Mouse (Mus musculus) cerebellum, adult 2 months (tissue): ENCODE measurements at regions not wholly inside any gene's neighbourhood (a gene's known extent, or its start where the extent isn't known, plus 50 kb on each side); places are given as distances from the start of the nearest gene placed in this dataset.
"Not testable (repeated sequence)": the region's sequence is repeated elsewhere in the genome, so short reads cannot be mapped to it uniquely, and the experiment has no call there.

Experiments
- DNase-seq, 2 experiments: peaks; one replicate each; pipeline ENCODE4 v3.0.0; 2021
- H3K27ac ChIP-seq: fragments of 200-500 bp; 2 replicates; pipeline ENCODE4 v1.5.1; 2012; ENCODE audit warnings: low read length, control low read depth, inconsistent platforms; ENCODE audit not compliant: insufficient read depth
- H3K27me3 ChIP-seq: fragments of 200-500 bp; 2 replicates; pipeline ENCODE4 v1.6.1; 2012; ENCODE audit warnings: inconsistent platforms, mild to moderate bottlenecking, low read length, moderate library complexity; ENCODE audit not compliant: control insufficient read depth, insufficient read depth
- H3K4me1 ChIP-seq: fragments of 200-500 bp; 2 replicates; pipeline ENCODE4 v1.6.1; 2011; ENCODE audit warnings: low read length; ENCODE audit not compliant: control insufficient read depth, insufficient read depth
- H3K4me3 ChIP-seq: fragments of 200-500 bp; replicated peaks from 2 replicates; pipeline ENCODE3; 2011; ENCODE audit warnings: mild to moderate bottlenecking, low read depth, low read length, control low read depth; ENCODE audit not compliant: insufficient read depth
- CTCF ChIP-seq: fragments of 200-500 bp; IDR thresholded peaks from 2 replicates; pipeline ENCODE4 v1.5.1; 2011; ENCODE audit warnings: low read depth, mild to moderate bottlenecking, control low read depth, low read length, moderate library complexity, borderline replicate concordance; ENCODE audit not compliant: insufficient read depth
- POLR2A ChIP-seq: fragments of 200-500 bp; IDR thresholded peaks from 2 replicates; pipeline ENCODE4 v1.6.1; 2011; ENCODE audit warnings: low read length, control low read depth, borderline replicate concordance; ENCODE audit not compliant: insufficient read depth
- WGBS: fragments of 180-500 bp; shearing (Covaris S2); methylation state at CpG from one replicate; pipeline ENCODE4 v1.1.7; 2018; 5-methylcytosine and 5-hydroxymethylcytosine counted together

- DNase-seq: no peak
- 79% methylated on average over 3 of the region's 3 CpGs for WGBS
- no peak overlapping the region for H3K27ac ChIP-seq
- H3K4me1 ChIP-seq: no peaks in the 10 kb centered on the region
- H3K4me3 ChIP-seq: no peak overlapping the region
- no peak for TF ChIP-seq CTCF
- no peak for TF ChIP-seq POLR2A
- H3K27me3 ChIP-seq: no peaks in the 10 kb centered on the region
These were observed 180.5 kb downstream of the Ppp1r3a start for GRCm38 (mm10) chr6:14574607-14575006.

GRCm38 (mm10) chr6:14573001-14573400, 182.1 kb downstream of the Ppp1r3a start:
- Histone ChIP-seq H3K27me3 (no peaks in the 10 kb centered on the region), H3K4me1 (no peaks in the 10 kb centered on the region), H3K4me3 (no peak overlapping the region), H3K27ac (no peak overlapping the region)
- 38% methylated on average over 2 of the region's 2 CpGs for whole genome bisulfite sequencing
- TF ChIP-seq CTCF: no peak
- TF ChIP-seq POLR2A: no peak
- no peak for DNase-seq

- H3K27ac ChIP-seq: no peak overlapping the region
- no peak for DNase-seq
- H3K4me1 ChIP-seq: no peaks in the 10 kb centered on the region
- no peak overlapping the region for H3K4me3 ChIP-seq
- TF ChIP-seq CTCF (no peak), POLR2A (no peak)
- WGBS: 94% methylated on average over 5 of the region's 5 CpGs
- H3K27me3 ChIP-seq: no peaks in the 10 kb centered on the region; the same call in 1 of the 2 replicates
These were observed 214.7 kb downstream of the Ppp1r3a start for GRCm38 (mm10) chr6:14540333-14540732.

GRCm38 (mm10) chr6:14529096-14529495, 226.0 kb downstream of the Ppp1r3a start:
- H3K27me3 ChIP-seq: no peaks in the 10 kb centered on the region
- 74% methylated on average over 2 of the region's 2 CpGs for WGBS

GRCm38 (mm10) chr6:14528564-14528963, 226.5 kb downstream of the Ppp1r3a start:
- H3K27ac ChIP-seq: no peak overlapping the region
- H3K27me3 ChIP-seq: no peaks in the 10 kb centered on the region
- 60% methylated on average over 7 of the region's 7 CpGs for WGBS
- DNase-seq: no peak
- TF ChIP-seq POLR2A (no peak), CTCF (no peak)
- no peak overlapping the region for H3K4me3 ChIP-seq
- no peaks in the 10 kb centered on the region for H3K4me1 ChIP-seq

More at GRCm38 (mm10) chr6:14529096-14529495, 226.0 kb downstream of the Ppp1r3a start:
- no peak overlapping the region for H3K27ac ChIP-seq
- no peak overlapping the region for H3K4me3 ChIP-seq
- TF ChIP-seq POLR2A: no peak
- H3K4me1 ChIP-seq: no peaks in the 10 kb centered on the region
- DNase-seq: no peak

- H3K27me3 ChIP-seq: no peaks in the 10 kb centered on the region
- 22% methylated on average over 2 of the region's 2 CpGs for WGBS
- no peak for DNase-seq
- no peaks in the 10 kb centered on the region for H3K4me1 ChIP-seq
- H3K4me3 ChIP-seq: no peak overlapping the region
- peak; percentile 43; the same call in 1 of the 2 replicates for TF ChIP-seq CTCF
- TF ChIP-seq POLR2A: no peak
- no peak overlapping the region for H3K27ac ChIP-seq
These were observed 232.3 kb downstream of the Ppp1r3a start for GRCm38 (mm10) chr6:14522742-14523141.

- Histone ChIP-seq H3K27ac (no peak overlapping the region), H3K27me3 (no peaks in the 10 kb centered on the region), H3K4me3 (no peak overlapping the region), H3K4me1 (no peaks in the 10 kb centered on the region)
- TF ChIP-seq POLR2A (no peak), CTCF (no peak)
- DNase-seq: no peak
- 83% methylated on average over 1 of the region's 1 CpGs for WGBS
These were observed 233.8 kb downstream of the Ppp1r3a start for GRCm38 (mm10) chr6:14521321-14521720.

DNA sequence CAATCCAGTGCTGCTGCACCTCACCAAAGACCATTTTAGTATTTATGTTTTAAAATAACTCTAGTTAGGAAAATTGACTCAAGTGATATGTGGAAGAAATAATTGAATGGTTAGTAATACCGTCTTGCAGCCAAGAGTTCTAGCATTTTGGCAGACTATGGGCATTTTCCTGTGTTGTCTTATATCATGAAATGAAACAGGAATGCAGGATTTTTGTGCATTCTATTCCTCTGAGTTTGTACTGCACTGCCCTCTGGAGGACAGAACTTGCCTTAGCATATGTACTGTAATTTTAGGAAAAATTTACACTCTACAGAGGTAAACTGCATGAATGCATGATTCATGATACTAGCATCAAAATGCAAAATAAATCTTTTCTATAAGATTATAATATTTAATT, 250.9 kb downstream of the Ppp1r3a start:
- DNase-seq: peak; percentile 33 to 47
- TF ChIP-seq POLR2A (no peak), CTCF (peak; percentile 33; the same call in 1 of the 2 replicates)
- H3K27me3 ChIP-seq: no peaks in the 10 kb centered on the region
- no peak overlapping the region for H3K27ac ChIP-seq
- 0% methylated on average over 1 of the region's 1 CpGs for WGBS
- H3K4me1 ChIP-seq: no peaks in the 10 kb centered on the region
- H3K4me3 ChIP-seq: no peak overlapping the region

- TF ChIP-seq CTCF: no peak
- TF ChIP-seq POLR2A: no peak
- Histone ChIP-seq H3K27ac (no peak overlapping the region), H3K27me3 (no peaks in the 10 kb centered on the region), H3K4me3 (no peak overlapping the region), H3K4me1 (no peaks in the 10 kb centered on the region)
- no peak for DNase-seq
- WGBS: 82% methylated on average over 2 of the region's 2 CpGs
These were observed 254.4 kb downstream of the Ppp1r3a start for GRCm38 (mm10) chr6:14500663-14501062.

DNA sequence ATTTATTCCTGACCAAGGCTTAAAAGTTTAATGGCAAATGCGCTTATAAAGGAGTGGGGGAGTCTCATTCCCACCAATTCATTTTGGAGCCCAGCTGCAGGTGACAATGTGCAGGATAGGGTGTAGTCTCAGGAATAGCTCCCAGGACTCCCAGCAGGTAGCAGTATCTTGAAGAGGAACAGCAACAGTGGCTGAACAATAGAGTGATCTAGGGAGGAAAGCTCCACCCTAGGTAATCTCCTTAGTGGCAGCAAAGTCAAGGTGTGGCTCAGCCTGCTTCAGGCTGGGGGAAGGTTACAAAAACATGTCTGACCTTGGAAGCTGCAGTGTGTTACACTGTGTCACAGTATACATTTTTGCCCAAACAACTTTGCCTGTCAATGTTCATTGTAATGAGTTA, 255.2 kb downstream of the Ppp1r3a start:
- H3K27me3 ChIP-seq, DNase-seq, H3K27ac ChIP-seq, H3K4me3 ChIP-seq, H3K4me1 ChIP-seq: not testable (repeated sequence)
- 73% methylated on average over 1 of the region's 1 CpGs for WGBS

DNA sequence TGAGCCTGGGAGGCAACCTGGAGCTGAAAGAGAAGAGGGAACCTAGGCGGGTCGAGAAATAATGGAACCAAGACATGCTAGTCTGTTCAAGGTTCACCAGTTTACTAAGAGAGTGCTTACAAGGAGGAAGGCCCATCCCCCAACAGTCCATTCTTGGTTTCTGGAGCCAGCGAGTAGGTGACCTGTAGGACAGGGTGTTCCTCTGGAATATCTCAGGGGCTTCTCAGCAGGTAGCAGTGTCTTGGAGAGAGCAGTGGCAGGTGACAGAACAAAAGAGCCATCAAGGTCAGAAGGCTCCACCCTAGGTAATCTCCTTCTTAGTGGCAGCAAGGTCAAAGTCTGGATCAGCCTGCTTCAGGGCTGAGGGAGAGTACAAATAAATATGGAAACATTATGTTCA, 268.4 kb downstream of the Ppp1r3a start:
- H3K27ac ChIP-seq, H3K27me3 ChIP-seq, DNase-seq, H3K4me1 ChIP-seq, H3K4me3 ChIP-seq: not testable (repeated sequence)
- 44% methylated on average over 3 of the region's 3 CpGs for WGBS
